Mouse (Mus musculus): ENCODE measurements at regions not wholly inside any gene's neighbourhood (a gene's known extent, or its start where the extent isn't known, plus 50 kb on each side); places are given as distances from the start of the nearest gene placed in this dataset.

DNA sequence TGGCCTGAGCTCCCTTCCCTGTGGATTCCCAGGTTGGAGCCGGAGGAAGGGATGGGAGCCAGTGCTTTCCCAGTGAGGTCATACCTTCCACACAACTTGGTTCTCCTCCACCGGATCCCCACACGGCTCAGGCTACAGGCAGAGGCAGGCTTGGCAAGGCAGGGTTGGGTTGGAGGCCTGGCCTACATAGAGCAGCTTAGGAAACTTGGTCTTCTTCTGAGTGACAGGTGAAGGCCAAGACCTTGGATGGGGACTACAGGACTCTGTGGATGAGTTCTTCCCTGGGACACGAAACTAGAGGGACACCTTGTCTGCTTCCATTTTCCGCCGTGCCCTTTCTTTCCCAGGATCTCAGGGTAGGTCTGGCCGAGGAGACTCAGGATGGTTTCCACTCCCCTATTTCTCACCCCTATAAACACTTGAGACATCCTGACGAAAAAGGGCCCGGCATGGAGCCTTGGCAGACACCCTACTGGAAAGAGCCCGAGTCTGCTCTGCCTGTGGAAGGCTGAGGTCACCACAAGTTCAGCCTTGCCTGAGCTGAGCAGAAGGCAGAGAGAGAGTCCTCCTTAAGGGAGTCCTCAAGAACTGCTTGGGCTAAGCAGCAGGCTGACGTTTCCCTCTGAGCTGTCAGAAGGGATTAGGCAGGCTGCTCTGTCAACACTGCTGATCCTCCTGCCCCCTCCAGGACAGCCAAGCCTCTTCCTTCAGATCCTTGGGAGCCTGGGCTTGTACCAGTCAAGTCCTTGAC lies 207.5 kb upstream of the Tle3 start:
- no peak overlapping the region for H3K27ac ChIP-seq (ENCODE audit: insufficient read depth, low read length)
- DNase-seq, result peak; percentile 30 to 54
- no peak overlapping the region for H3K4me3 ChIP-seq (replicated peaks; ENCODE audit: insufficient read depth, low read depth, low read length)
- H3K27me3 ChIP-seq (ENCODE audit: control insufficient read depth, insufficient read depth, low read length), result no peaks in the 10 kb centered on the region
- 50% methylated on average over 11 of the region's 11 CpGs for WGBS
- H3K4me1 ChIP-seq (ENCODE audit: control insufficient read depth, insufficient read depth, low read length), result peaks cover 7% of the 10 kb centered on the region
- TF ChIP-seq POLR2A (IDR thresholded peaks at IDR 0.05; ENCODE audit: borderline replicate concordance, insufficient read depth, low read length) (no peak), CTCF (IDR thresholded peaks at IDR 0.05; ENCODE audit: borderline replicate concordance, insufficient read depth, low read depth, low read length) (no peak)

GRCm38 (mm10) chr9:61166115-61166514 lies 206.1 kb upstream of the Tle3 start:
- WGBS, result 91% methylated on average over 2 of the region's 2 CpGs
- DNase-seq, result no peak
- Histone ChIP-seq H3K27ac (ENCODE audit: insufficient read depth, low read length) (no peak overlapping the region), H3K4me3 (replicated peaks; ENCODE audit: insufficient read depth, low read depth, low read length) (no peak overlapping the region), H3K4me1 (ENCODE audit: control insufficient read depth, insufficient read depth, low read length) (peaks cover 7% of the 10 kb centered on the region), H3K27me3 (ENCODE audit: control insufficient read depth, insufficient read depth, low read length) (no peaks in the 10 kb centered on the region)
- TF ChIP-seq POLR2A (IDR thresholded peaks at IDR 0.05; ENCODE audit: borderline replicate concordance, insufficient read depth, low read length) (no peak), CTCF (IDR thresholded peaks at IDR 0.05; ENCODE audit: borderline replicate concordance, insufficient read depth, low read depth, low read length) (no peak)

DNA sequence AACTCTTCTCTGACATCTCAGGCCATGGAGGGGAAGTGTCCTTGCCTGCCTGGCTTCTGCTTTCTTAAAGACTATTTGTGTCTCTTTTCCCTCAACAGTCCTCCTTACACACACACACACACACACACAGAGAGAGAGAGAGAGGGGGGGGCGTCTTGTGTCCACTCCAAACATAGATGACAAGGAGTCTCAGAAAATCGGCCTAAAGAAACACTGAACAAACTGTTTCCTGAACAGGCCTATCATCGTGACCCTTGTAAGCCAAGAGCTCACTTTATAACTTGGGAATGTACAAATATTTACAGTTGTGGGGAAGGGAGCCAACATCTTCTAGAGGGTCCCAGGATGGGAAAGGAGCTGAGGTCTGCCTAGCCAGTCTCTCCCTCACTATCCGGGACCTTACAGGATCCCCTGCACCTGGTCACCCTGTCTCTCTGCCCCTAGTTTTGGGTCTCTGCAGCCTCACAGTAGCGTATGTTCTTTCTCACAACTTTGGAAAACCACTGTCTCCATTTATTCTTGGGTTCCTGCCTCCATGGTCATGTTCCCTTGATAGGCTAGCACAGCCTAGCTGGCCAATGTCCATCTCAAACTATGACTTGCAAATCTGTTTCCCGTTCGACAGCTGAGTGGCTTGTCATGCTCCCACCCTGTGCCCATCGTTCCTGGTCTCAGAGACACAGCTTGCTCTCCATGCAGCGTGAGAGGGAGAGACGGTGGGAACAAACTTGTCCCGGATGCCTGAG lies 204.9 kb upstream of the Tle3 start:
- H3K27ac ChIP-seq (ENCODE audit: insufficient read depth, low read length), result no peak overlapping the region
- no peaks in the 10 kb centered on the region for H3K27me3 ChIP-seq (ENCODE audit: control insufficient read depth, insufficient read depth, low read length)
- 88% methylated on average over 11 of the region's 11 CpGs for WGBS
- H3K4me1 ChIP-seq (ENCODE audit: control insufficient read depth, insufficient read depth, low read length), result peaks cover 7% of the 10 kb centered on the region
- TF ChIP-seq POLR2A (IDR thresholded peaks at IDR 0.05; ENCODE audit: borderline replicate concordance, insufficient read depth, low read length), result no peak
- no peak for TF ChIP-seq CTCF (IDR thresholded peaks at IDR 0.05; ENCODE audit: borderline replicate concordance, insufficient read depth, low read depth, low read length)
- DNase-seq, result no peak
- H3K4me3 ChIP-seq (replicated peaks; ENCODE audit: insufficient read depth, low read depth, low read length), result no peak overlapping the region

- WGBS, result 87% methylated on average over 7 of the region's 7 CpGs
- no peak overlapping the region for H3K4me3 ChIP-seq (replicated peaks; ENCODE audit: insufficient read depth, low read depth, low read length)
- peaks cover 7% of the 10 kb centered on the region for H3K4me1 ChIP-seq (ENCODE audit: control insufficient read depth, insufficient read depth, low read length)
- H3K27ac ChIP-seq (ENCODE audit: insufficient read depth, low read length), result no peak overlapping the region
- DNase-seq, result no peak
- no peaks in the 10 kb centered on the region for H3K27me3 ChIP-seq (ENCODE audit: control insufficient read depth, insufficient read depth, low read length)
- TF ChIP-seq POLR2A (IDR thresholded peaks at IDR 0.05; ENCODE audit: borderline replicate concordance, insufficient read depth, low read length), result no peak
- TF ChIP-seq CTCF (IDR thresholded peaks at IDR 0.05; ENCODE audit: borderline replicate concordance, insufficient read depth, low read depth, low read length), result no peak
Observed at GRCm38 (mm10) chr9:61168931-61169330, 203.2 kb upstream of the Tle3 start.

DNA sequence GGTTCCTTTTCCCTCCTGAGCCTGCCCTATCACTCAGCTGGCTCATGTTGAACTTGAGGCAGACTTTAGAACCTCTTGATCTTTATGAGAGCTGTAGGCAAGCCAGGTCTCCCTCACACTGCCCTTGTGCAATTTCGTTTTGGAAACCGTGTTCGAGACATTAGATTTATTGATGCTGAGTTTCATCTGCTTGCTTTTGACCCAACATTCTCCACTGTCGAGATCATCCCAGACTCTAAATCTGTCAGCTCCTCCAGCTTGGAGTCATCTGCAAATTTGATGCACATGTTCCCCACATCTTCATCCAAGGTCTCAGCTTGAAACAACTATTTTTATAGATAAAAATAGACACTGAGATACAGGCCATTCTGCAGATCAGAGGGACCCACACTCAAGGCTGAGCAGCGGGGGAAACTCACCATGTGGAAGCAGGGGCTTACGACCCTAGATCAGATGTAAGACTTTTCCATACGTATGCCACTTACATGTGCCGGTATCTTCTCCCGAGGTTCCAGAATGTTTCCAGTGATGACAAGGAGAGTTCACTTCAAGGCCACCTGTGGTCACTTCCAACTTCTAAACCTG lies 202.6 kb upstream of the Tle3 start:
- H3K27ac ChIP-seq (ENCODE audit: insufficient read depth, low read length), result no peak overlapping the region
- H3K27me3 ChIP-seq (ENCODE audit: control insufficient read depth, insufficient read depth, low read length), result no peaks in the 10 kb centered on the region
- H3K4me3 ChIP-seq (replicated peaks; ENCODE audit: insufficient read depth, low read depth, low read length), result no peak overlapping the region
- peaks cover 4% of the 10 kb centered on the region for H3K4me1 ChIP-seq (ENCODE audit: control insufficient read depth, insufficient read depth, low read length)
- WGBS, result 92% methylated on average over 9 of the region's 9 CpGs
- TF ChIP-seq CTCF (IDR thresholded peaks at IDR 0.05; ENCODE audit: borderline replicate concordance, insufficient read depth, low read depth, low read length), result no peak
- no peak for TF ChIP-seq POLR2A (IDR thresholded peaks at IDR 0.05; ENCODE audit: borderline replicate concordance, insufficient read depth, low read length)
- no peak for DNase-seq

- WGBS, result 97% methylated on average over 6 of the region's 6 CpGs
- Histone ChIP-seq H3K4me3 (replicated peaks; ENCODE audit: insufficient read depth, low read depth, low read length) (no peak overlapping the region), H3K27me3 (ENCODE audit: control insufficient read depth, insufficient read depth, low read length) (no peaks in the 10 kb centered on the region), H3K4me1 (ENCODE audit: control insufficient read depth, insufficient read depth, low read length) (no peaks in the 10 kb centered on the region), H3K27ac (ENCODE audit: insufficient read depth, low read length) (no peak overlapping the region)
- TF ChIP-seq POLR2A (IDR thresholded peaks at IDR 0.05; ENCODE audit: borderline replicate concordance, insufficient read depth, low read length) (no peak), CTCF (IDR thresholded peaks at IDR 0.05; ENCODE audit: borderline replicate concordance, insufficient read depth, low read depth, low read length) (no peak)
- DNase-seq, result no peak
Observed at GRCm38 (mm10) chr9:61170921-61171320, 201.2 kb upstream of the Tle3 start.

DNA sequence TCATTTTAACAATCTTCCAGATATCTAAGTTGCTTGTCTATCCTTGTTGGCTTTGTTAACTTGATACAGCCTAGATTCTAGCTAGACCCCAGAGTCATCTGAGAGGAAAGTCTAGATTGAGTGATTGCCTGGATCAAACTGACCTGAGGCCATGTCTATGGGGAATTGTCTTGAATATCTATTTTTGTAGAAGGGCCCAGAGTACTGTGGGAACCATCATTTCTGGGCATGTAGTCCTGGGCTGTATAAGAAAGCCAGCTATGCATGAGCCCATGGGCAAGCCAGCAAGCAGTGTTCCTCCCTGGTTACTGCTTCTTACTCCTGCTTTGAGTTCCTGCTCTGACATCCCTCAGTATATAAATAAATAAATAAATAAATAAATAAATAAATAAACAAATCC lies 199.7 kb upstream of the Tle3 start:
- H3K4me1 ChIP-seq (ENCODE audit: control insufficient read depth, insufficient read depth, low read length), result no peaks in the 10 kb centered on the region
- no peak for TF ChIP-seq POLR2A (IDR thresholded peaks at IDR 0.05; ENCODE audit: borderline replicate concordance, insufficient read depth, low read length)
- no peak for TF ChIP-seq CTCF (IDR thresholded peaks at IDR 0.05; ENCODE audit: borderline replicate concordance, insufficient read depth, low read depth, low read length)
- H3K27ac ChIP-seq (ENCODE audit: insufficient read depth, low read length), result no peak overlapping the region
- no peak for DNase-seq
- H3K4me3 ChIP-seq (replicated peaks; ENCODE audit: insufficient read depth, low read depth, low read length), result no peak overlapping the region
- H3K27me3 ChIP-seq (ENCODE audit: control insufficient read depth, insufficient read depth, low read length), result no peaks in the 10 kb centered on the region

DNA sequence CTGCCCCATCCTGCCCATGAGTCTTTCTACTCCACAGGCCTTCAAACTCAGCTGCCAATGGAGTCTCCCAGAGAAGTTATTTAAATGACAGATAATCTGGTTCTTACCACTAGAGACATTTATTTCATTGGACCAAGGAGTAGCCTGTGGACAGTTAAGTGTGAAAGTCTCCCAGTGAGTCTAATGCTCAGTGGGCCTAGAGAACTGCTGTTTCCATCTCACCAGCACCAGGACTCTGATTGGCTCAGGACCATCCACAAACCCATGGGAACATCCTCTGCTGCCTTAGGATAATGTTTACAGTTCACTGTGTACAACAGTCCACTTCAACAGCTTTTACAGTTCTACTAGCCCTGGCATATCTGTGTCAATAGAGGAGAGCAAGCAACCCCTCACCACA lies 198.6 kb upstream of the Tle3 start:
- TF ChIP-seq POLR2A (IDR thresholded peaks at IDR 0.05; ENCODE audit: borderline replicate concordance, insufficient read depth, low read length) (no peak), CTCF (IDR thresholded peaks at IDR 0.05; ENCODE audit: borderline replicate concordance, insufficient read depth, low read depth, low read length) (no peak)
- no peak overlapping the region for H3K27ac ChIP-seq (ENCODE audit: insufficient read depth, low read length)
- no peaks in the 10 kb centered on the region for H3K4me1 ChIP-seq (ENCODE audit: control insufficient read depth, insufficient read depth, low read length)
- no peaks in the 10 kb centered on the region for H3K27me3 ChIP-seq (ENCODE audit: control insufficient read depth, insufficient read depth, low read length)
- no peak for DNase-seq
- H3K4me3 ChIP-seq (replicated peaks; ENCODE audit: insufficient read depth, low read depth, low read length), result no peak overlapping the region

Measured in cerebellum, adult 2 months (tissue).